Mouse (Mus musculus): ENCODE measurements around the gene Hist1h2bb.

Hist1h2bb gene

DNA sequence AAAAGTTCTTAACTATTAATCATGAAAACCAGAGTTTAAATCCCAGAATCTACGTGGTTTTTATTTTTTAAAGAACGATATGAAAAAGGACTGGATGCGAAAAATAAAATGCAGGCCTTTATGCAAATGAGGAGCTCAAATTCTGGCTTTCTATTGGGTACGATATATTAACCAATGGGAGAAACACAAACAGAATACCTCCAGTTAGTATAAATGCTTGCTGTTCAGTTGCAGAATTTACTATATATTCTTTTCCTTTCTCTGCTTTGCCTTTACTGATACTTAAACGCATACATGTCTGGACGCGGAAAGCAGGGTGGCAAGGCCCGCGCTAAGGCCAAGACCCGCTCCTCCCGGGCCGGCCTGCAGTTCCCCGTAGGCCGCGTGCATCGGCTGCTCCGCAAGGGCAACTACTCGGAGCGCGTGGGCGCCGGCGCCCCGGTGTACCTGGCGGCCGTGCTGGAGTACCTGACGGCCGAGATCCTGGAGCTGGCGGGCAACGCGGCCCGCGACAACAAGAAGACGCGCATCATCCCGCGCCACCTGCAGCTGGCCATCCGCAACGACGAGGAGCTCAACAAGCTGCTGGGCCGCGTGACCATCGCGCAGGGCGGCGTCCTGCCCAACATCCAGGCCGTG is 4.4 kb downstream of the Hist1h2bb start, which contains the start of gene Hist1h2ab:
Gene Hist1h2ab, plus strand, starts transcription at position 288 of the 639 bp plus-strand sequence.
- peak; percentile 44 to 58 for DNase-seq

- no peak for DNase-seq
Observed at GRCm38 (mm10) chr13:23751478-23751956, 5.0 kb downstream of the Hist1h2bb start.

DNA sequence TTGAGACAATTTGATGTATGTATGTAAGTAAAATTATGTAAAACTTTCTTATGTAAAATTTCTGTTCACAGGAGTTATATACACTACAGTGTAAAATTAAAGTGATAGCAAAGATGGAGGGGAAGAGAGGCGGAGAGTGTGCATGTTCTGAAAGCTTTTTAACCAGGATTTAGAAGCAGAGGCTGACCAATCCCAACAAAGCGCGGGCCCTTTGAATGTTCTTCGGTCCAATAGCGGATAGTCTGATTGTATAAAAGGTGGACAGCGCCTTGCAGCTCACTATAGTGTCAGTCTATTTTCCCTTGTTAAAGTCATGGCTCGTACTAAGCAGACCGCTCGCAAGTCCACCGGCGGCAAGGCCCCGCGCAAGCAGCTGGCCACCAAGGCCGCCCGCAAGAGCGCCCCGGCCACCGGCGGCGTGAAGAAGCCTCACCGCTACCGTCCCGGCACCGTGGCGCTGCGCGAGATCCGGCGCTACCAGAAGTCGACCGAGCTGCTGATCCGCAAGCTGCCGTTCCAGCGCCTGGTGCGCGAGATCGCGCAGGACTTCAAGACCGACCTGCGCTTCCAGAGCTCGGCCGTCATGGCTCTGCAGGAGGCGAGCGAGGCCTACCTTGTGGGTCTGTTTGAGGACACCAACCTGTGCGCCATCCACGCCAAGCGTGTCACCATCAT is 5.7 kb downstream of the Hist1h2bb start, which contains the start of gene Hist1h3b:
Gene Hist1h3b, plus strand, starts transcription at position 201 of the 675 bp plus-strand sequence.
- DNase-seq, result peak; percentile 65 to 85

DNA sequence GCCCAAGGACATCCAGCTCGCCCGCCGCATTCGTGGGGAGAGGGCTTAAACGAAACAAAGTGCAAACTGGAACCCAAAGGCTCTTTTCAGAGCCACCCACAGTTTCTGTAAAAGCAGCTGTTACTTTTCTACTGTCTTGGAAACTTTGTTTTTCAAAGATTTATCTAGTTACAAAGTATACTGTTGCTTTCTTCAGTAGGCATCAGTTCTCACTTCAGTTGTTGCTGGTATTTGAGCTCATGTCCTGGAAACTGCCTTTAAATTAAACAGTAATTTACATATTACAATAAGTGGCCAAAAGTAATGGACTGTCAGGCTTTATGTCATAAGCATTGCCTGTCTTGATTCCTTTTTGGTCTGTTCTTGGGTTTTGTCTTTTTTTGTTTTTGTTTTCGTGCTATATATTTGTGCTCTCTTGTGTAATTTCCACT is 6.2 kb downstream of the Hist1h2bb start:
- DNase-seq, result peak in 1 of 2 experiments; percentile 23

DNA sequence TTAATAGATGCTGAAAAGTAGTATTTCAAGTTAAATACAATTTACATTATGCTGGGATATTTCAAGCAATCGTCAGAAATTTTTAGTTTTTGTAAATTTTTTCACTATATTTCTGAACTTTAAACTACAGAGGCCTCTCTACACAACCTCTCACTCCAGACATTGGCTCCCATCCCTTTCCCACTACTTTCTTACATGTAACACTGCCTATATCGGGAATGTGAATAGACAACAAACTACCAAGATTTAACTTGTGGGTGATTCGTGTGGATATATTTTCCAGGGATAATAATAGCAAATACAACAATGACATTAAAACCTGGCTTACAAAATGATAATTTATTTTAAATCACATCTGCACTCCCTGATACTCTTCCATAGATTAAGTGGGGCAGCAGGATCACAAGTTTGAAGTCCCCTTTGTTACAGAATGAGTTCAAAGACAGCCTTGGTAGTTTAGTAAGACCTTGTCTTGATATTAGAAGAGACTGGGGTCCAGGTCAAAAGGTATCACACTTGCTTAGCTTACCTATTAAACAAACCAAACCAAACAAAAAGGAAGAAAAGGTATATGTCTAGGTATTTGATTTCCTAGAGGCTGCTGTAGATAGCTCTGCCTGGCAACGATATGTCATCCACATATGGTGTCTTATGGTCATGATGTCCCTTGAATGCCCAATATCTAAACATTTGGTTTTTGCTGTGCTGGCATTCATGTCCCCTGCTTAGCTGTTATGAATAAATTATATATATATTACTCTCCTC is 7.0 kb downstream of the Hist1h2bb start:
- DNase-seq, result no peak

DNA sequence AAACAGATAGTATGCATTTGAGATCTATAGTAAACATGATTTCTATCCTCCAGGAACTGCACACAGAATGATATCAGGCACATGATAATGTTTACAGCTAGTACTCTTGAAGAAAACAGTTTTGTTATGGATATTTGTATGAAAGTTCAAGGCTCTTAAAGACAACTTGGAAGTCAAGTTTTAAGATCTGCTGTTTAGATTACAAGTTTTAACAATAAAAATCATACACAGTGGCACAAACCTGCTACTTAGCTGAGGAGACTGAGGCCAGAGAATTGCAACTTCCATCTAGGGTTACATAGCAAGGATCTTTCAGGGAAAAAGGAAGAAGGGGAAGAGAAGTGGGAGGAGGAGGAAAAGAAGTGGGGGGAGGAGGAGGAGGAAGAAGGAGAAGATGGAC is 8.5 kb downstream of the Hist1h2bb start:
- DNase-seq, result no peak

- peak; percentile 75 to 93 for DNase-seq
Observed at GRCm38 (mm10) chr13:23756790-23757189, 10.3 kb downstream of the Hist1h2bb start, which contains the start of gene Hist1h4b. Gene Hist1h4b (plus strand): TSS chr13:23757013.

GRCm38 (mm10) chr13:23757211-23757773 is 10.8 kb downstream of the Hist1h2bb start:
- no peak for DNase-seq

DNA sequence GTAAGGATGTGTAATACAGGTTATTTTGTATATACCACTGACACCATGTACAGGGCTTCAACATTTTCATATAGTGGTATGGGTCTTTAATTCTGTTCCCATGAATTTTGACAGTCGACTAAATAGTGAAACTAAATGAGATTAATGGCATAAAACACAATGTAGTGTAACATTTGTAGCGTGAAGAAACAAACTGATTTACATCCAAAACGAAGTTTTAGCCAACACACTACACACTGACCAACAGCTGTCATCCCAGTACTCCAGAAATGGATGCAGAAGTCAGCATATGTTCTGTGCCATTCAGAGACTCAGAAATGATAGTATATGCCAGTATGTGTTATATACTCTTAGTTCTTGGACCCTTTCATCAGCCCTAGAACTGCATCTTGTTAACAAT is 11.4 kb downstream of the Hist1h2bb start:
- DNase-seq, result no peak

GRCm38 (mm10) chr13:23759251-23759771 is 12.8 kb downstream of the Hist1h2bb start:
- no peak for DNase-seq

GRCm38 (mm10) chr13:23759916-23760239 is 13.3 kb downstream of the Hist1h2bb start:
- peak in 1 of 2 experiments; percentile 49 for DNase-seq

DNA sequence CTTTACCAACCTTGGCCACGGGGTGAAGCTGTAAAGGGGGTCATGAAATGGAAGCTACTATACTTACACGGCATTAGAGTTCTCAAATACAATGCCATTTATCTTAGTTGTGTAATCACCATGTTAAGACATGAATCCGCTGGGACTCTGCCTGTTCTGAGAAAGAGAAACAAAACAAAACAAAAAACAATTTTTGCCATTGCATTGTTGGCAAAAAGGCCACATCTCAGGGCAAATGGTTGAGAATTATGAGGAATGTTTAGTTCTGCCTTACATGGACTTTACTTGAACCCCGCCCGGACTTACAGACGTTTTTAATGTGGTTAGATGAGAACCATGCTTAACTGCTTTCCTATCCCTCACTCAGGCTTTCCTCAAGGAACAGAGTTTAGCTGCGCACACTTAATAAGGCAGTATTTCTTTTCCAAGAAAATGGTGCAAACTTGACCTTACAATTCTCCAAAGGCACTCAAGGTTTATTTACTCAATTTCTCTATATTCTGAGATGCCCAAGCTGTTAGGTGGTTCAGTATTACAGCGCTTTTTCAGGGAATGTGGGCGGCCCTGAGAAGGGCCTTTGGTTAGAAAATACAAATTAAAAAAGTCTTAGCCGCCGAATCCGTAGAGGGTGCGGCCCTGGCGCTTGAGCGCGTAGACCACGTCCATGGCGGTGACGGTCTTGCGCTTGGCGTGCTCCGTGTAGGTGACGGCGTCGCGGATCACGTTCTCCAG is 13.9 kb downstream of the Hist1h2bb start:
- no peak for DNase-seq

DNA sequence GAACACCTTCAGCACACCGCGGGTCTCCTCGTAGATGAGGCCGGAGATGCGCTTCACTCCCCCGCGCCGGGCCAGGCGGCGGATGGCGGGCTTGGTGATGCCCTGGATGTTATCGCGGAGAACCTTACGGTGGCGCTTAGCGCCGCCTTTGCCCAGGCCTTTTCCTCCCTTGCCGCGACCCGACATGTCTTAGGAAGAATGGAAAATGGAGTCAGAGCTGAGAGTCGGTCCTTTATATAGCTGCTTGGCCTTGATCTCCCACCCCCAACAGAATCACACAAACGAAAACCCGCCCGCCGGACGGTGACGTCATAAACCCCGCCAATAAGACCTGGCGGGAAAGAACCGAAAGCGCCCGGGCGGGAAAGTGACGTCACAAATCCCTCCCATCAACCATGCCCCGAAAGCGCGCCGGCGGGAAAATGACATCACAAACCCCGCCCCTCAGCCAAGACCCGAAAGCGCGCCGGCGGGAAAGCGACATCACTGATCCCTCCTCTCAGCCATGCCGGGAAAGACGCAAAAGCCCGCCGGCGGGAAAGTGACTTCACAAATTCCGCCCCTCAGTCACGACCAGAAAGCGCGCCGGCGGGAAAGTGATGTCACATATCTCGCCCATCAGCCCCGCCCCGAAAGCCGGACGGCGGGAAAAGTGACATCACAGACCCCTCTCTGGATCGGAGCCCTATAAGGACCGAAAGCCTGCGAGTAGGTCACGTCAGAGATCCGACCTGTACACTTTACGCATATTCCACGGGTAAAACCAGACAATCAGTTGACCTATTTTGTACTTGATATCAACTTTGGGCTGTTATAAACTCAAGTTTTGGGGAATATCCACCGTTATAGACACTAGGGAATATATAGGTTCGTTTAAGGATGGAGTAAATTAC is 14.7 kb downstream of the Hist1h2bb start, which contains the start of gene Hist1h4a:
Gene Hist1h4a, minus strand, starts transcription at position 259 of the 893 bp plus-strand sequence.
- DNase-seq, result peak; percentile 94 to 98

DNA sequence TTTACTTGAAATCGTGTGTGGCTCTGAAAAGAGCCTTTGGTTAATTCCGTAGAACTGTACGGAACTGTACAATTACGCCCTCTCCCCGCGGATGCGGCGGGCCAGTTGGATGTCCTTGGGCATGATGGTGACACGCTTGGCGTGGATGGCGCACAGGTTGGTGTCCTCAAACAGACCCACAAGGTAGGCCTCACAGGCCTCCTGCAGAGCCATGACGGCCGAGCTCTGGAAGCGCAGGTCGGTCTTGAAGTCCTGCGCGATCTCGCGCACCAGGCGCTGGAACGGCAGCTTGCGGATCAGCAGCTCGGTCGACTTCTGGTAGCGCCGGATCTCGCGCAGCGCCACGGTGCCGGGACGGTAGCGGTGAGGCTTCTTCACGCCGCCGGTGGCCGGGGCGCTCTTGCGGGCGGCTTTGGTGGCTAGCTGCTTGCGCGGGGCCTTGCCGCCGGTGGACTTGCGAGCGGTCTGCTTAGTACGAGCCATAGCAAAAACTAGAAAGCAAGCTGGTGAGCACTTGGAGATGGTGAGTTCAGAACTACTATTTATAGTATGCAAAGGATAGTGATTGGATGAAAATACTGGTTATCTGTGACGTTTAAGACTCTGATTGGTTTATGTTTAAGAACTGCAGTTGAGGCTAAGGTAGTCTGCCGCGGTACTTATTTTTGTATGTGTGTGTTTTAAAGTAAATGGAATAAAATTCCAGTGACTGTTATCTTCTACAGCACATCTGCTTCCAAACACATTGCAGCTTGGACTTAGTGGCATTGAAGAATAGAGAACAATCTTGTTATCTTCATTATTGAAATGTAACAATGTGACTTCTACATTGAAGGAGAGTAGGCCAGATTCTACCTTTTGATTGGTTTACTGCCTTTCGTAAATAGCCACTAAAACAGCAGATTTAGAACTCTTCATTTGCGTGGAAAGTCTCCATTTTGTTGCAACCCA is 15.6 kb downstream of the Hist1h2bb start, which contains the start of gene Hist1h3a:
Gene Hist1h3a, minus strand, starts transcription at position 516 of the 951 bp plus-strand sequence.
- peak; percentile 34 to 65 for DNase-seq

DNA sequence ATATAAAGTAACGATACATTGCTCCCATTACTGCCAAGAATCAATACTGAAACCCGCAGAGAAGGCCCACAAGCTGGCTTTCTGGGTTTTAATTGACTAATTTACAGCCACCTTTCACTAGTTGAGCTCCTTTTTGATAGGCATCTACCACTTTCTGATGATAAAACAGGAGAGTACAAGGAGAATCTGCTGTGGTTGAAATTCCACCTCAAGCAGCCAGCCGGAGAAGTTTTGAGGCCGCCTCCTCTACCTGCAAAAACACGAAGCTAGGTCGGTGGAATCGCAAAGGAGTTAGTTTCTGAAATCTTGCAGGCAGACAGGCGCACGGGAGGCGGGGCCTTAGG is 16.7 kb downstream of the Hist1h2bb start:
- no peak for DNase-seq

DNA sequence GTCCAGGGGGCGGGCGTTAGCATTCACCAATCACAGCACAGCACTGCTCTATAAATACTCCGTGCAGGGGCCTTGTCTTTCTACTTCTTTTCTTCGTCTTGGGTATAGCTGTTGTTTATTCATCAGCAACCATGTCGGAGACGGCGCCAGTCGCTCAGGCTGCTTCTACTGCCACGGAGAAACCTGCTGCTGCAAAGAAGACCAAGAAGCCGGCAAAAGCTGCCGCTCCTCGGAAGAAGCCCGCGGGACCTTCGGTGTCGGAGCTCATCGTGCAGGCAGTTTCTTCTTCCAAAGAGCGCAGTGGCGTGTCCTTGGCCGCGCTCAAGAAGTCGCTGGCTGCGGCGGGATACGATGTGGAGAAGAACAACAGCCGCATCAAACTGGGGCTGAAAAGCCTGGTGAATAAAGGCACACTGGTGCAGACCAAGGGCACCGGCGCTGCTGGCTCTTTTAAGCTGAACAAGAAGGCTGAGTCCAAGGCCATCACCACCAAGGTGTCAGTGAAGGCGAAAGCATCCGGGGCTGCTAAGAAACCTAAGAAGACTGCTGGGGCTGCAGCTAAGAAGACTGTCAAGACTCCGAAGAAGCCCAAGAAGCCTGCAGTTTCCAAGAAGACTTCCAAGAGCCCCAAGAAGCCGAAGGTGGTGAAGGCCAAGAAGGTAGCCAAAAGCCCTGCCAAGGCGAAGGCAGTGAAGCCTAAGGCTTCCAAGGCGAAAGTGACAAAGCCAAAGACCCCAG is 17.2 kb downstream of the Hist1h2bb start, which contains the start of gene Hist1h1a:
Gene Hist1h1a, plus strand, starts transcription at position 81 of the 738 bp plus-strand sequence.
- peak; percentile 81 to 86 for DNase-seq

DNA sequence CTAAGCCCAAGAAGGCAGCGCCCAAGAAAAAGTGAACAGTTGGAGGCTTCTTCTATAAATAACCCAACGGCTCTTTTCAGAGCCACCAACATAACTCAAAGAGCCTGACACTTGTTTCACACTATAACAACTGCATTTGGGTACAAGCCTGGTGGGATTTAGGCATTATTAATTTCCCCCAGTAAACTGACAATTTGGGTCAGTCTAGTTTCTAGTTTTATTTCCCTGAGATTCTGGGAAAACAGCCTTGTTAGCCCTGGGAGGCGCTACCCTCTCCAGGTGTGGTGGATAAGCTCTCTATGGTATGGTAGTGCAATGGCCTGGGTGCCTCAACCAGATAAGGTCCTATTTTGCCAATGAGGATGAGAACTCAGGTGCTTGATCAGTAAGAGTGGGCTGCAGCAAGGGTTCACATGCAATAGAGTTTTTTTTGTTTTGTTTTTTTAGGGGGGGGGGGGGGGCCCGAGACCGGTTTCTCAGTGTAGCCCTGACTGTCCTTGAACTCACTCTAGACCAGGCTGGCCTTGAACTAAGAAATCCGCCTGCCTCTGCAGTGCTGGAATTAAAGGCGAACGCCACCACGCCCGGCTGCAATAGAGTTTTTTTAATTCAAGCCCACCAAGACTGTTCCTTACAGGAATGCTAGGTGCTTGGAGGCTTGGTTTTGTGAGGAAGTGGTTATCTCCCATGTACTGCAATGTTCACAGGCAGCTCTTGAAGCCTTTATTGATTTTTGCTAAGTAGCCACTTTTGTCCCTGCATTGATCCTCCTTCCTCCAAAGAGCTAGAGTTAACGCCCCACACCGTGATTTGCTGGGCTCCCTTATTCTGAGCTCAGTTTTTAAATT is 18.0 kb downstream of the Hist1h2bb start:
- DNase-seq, result peak in 1 of 2 experiments; percentile 9

DNA sequence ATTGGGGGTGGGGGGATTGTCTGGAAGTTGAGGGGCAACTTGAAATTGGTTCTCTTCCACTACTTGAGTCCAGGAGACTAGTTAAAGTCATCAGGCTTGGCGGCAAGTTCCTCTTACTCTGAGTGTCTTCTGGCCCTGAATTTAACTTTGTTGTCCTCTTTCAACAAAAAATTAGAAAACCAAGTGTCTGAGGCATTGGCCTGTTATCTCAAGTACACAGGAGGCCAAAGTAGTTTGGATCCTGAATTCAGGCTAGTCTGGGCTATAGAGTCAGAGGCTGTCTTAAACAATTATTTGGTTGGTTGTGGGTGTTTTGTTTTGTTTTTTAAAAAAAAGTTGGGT is 18.6 kb downstream of the Hist1h2bb start:
- no peak for DNase-seq

Measured in thymus, adult 18-20 months (tissue).